Mouse (Mus musculus): ENCODE results near the gene Rnf224.

- TF ChIP-seq POLR2A (IDR thresholded peaks at IDR 0.05; ENCODE audit: insufficient read depth, low read depth, low read length) (no peak), EP300 (IDR thresholded peaks at IDR 0.05; ENCODE audit: insufficient read depth, low read depth, low read length) (no peak)
These were observed 50.0 kb downstream of the Rnf224 start for GRCm38 (mm10) chr2:25186575-25186930.

Measured in heart, adult 2 months (tissue).